Mouse (Mus musculus) heart, embryonic 11.5 days (tissue): ENCODE results near the gene Pak3. TPM values are rescaled to one million over a fixed set of nuclear protein-coding genes. Genes with fewer than 3 reads are reported as not detected.

Experiments used
- ATAC-seq: fragments of 200-750 bp; cut with Nextera tagmentation; replicated peaks from 2 replicates; pipeline ENCODE4 v1.8.0; 2017; ENCODE audit warnings: moderate library complexity; ENCODE audit not compliant: insufficient number of reproducible peaks, low FRiP score, low TSS enrichment
- H3K27ac ChIP-seq: fragments of 300-500 bp; sonication (generic); 2 replicates; pipeline ENCODE4 v1.5.1; 2014; ENCODE audit warnings: mild to moderate bottlenecking, low read depth, low read length
- H3K27me3 ChIP-seq: fragments of 300-500 bp; sonication (generic); 2 replicates; pipeline ENCODE4 v1.6.1; 2014; ENCODE audit warnings: mild to moderate bottlenecking, low read length, mixed read lengths; ENCODE audit not compliant: control insufficient read depth, insufficient read depth
- H3K36me3 ChIP-seq: fragments of 300-500 bp; sonication (generic); 2 replicates; pipeline ENCODE4 v1.6.1; 2014; ENCODE audit warnings: mild to moderate bottlenecking, low read length, moderate library complexity, mixed read lengths; ENCODE audit not compliant: control insufficient read depth, insufficient read depth
- H3K4me1 ChIP-seq: fragments of 300-500 bp; sonication (generic); 2 replicates; pipeline ENCODE4 v1.6.1; 2014; ENCODE audit warnings: low read length; ENCODE audit not compliant: control insufficient read depth, insufficient read depth
- H3K4me2 ChIP-seq: fragments of 300-500 bp; sonication (generic); 2 replicates; pipeline ENCODE4 v1.6.1; 2014; ENCODE audit warnings: mild to moderate bottlenecking, moderate library complexity
- H3K4me3 ChIP-seq: fragments of 300-500 bp; sonication (generic); 2 replicates; pipeline ENCODE4 v1.5.1; 2014; ENCODE audit warnings: low read depth, low read length
- H3K9ac ChIP-seq: fragments of 300-500 bp; sonication (generic); 2 replicates; pipeline ENCODE4 v1.6.1; 2014; ENCODE audit warnings: mild to moderate bottlenecking, low read depth, low read length, moderate library complexity
- H3K9me3 ChIP-seq: fragments of 300-500 bp; sonication (generic); replicated peaks from 2 replicates; pipeline ENCODE4 v1.6.1; 2016; ENCODE audit warnings: low read length; ENCODE audit not compliant: control insufficient read depth
- WGBS: fragments of 180-500 bp; shearing (Covaris S2); extraction: QIAGEN DNeasy Blood & Tissue Kit; methylation state at CpG from one replicate; pipeline ENCODE4 v1.1.7; 2014; ENCODE audit not compliant: insufficient replicate concordance; 5-methylcytosine and 5-hydroxymethylcytosine counted together
- microRNA-seq: library from miRNA; unstranded; fragments of <30 nt; microRNA quantifications from one replicate; pipeline ENCODE4, GENCODE M21; 2016; ENCODE audit warnings: borderline number of aligned reads
- polyA plus RNA-seq: library from polyadenylated mRNA; unstranded; fragments of >200 nt; fragmentation: Nextera tagmentation; extraction: Ambion mirVana; gene quantifications from 2 replicates; pipeline ENCODE4 v1.2.1, GENCODE M21; 2014

Pak3 gene
- polyA plus RNA-seq, 1 experiment from 2014 or later: 7.6 TPM

DNA sequence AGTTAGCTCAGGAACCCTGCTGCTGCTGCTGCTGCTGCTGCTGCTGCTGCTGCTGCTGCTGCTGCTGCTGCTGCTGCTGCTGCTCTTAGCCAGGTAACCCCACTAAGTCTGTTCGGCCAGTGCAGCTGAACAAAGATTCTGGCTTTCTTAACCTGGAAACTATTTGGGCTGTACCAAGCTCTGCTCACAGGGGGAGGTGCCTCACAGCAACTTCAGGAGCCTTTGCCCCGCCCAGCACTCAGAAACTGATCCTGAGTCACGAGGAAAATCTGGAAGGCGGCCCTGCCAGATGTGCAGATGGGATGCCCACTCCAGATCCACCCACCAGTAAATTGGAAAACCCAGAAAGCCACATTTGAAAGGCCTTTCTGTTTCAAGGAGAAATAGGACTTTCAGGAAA, 308.8 kb downstream of the Pak3 start, which contains the start of gene Capn6:
Gene Capn6 (minus strand): TSS at position 203 of the 400 bp plus-strand sequence.
- Histone ChIP-seq H3K36me3 (no peaks in the 10 kb centered on the region), H3K9me3 (no peaks in the 10 kb centered on the region), H3K27ac (peak within 1 kb of the TSS; percentile 54), H3K9ac (peak within 1 kb of the TSS; percentile 40), H3K27me3 (no peaks in the 10 kb centered on the region), H3K4me3 (peak within 1 kb of the TSS; percentile 40), H3K4me1 (no peaks in the 10 kb centered on the region), H3K4me2 (peak within 1 kb of the TSS; percentile 56)
- peak; percentile 55; the same call in 1 of the 2 replicates for ATAC-seq
- 34% methylated on average over 4 of the region's 4 CpGs for WGBS

DNA sequence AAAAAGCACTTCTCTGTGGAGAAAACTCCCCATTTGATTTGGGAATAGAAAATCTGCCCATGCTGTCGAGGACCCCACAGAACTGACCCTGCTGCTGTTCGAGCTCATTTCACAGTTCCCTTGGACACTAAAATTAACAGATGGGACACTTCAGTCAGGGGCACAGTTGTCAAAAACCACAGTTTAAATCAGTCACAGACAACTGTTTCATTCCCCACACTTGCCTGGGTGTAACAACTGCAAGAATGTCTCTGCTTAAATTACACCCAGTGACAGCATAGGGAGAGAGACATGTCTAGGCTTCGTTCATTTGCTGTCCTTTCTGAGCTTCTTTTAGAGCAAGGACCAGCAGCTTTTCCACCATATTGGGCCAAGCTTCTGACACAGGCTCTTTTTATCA, 328.2 kb downstream of the Pak3 start:
- 58% methylated on average over 3 of the region's 3 CpGs for WGBS
- H3K4me1 ChIP-seq: no peaks in the 10 kb centered on the region
- H3K9me3 ChIP-seq: no peaks in the 10 kb centered on the region
- H3K4me2 ChIP-seq: no peak overlapping the region
- H3K36me3 ChIP-seq: no peaks in the 10 kb centered on the region
- H3K27ac ChIP-seq: no peak overlapping the region
- no peak overlapping the region for H3K9ac ChIP-seq
- H3K4me3 ChIP-seq: no peak overlapping the region
- H3K27me3 ChIP-seq: no peaks in the 10 kb centered on the region
- ATAC-seq: no peak

Small RNA genes within 50 kb of the gene (microRNA-seq; reads per million reads assigned to microRNA genes)
- gene Gm47298: 0.20 reads per million

Other genes starting within 250 kb of the Pak3 start
- 1.4 and 2.3 TPM in 2 replicates for gene Chrdl1, start 124.3 kb upstream of the Pak3 start, polyA plus RNA-seq